Mouse (Mus musculus): ENCODE measurements around the gene Clps. TPM values are rescaled to one million over a fixed set of nuclear protein-coding genes. Genes with fewer than 3 reads are reported as not detected.
"Not testable (repeated sequence)": the region's sequence is repeated elsewhere in the genome, so short reads cannot be mapped to it uniquely, and the experiment has no call there.

The Clps gene
- total RNA-seq, 2 experiments from 2014 or later, result not detected

GRCm38 (mm10) chr17:28554021-28554420, 6.5 kb downstream of the Clps start:
- DNase-seq (ENCODE audit: extremely low spot score in 1 of 2, low spot score in 1 of 2), result not testable (repeated sequence)

GRCm38 (mm10) chr17:28553040-28553793, 7.3 kb downstream of the Clps start:
- peak; percentile 62 to 77 for DNase-seq (ENCODE audit: extremely low spot score in 1 of 2, low spot score in 1 of 2)

- no peak for DNase-seq (ENCODE audit: extremely low spot score in 1 of 2, low spot score in 1 of 2)
Measured at GRCm38 (mm10) chr17:28549111-28549510, 11.5 kb downstream of the Clps start, which contains the start of gene Clpsl2. TSS of gene Clpsl2 (plus strand) at chr17:28549411.

- no peak for DNase-seq (ENCODE audit: extremely low spot score in 1 of 2, low spot score in 1 of 2)
Measured at GRCm38 (mm10) chr17:28548550-28548949, 12.0 kb downstream of the Clps start.

GRCm38 (mm10) chr17:28546925-28547324, 13.6 kb downstream of the Clps start:
- DNase-seq (ENCODE audit: extremely low spot score in 1 of 2, low spot score in 1 of 2), result no peak

GRCm38 (mm10) chr17:28537881-28538280, 22.7 kb downstream of the Clps start:
- no peak for DNase-seq (ENCODE audit: extremely low spot score in 1 of 2, low spot score in 1 of 2)

GRCm38 (mm10) chr17:28533327-28533726, 27.2 kb downstream of the Clps start:
- no peak for DNase-seq (ENCODE audit: extremely low spot score in 1 of 2, low spot score in 1 of 2)

- no peak for DNase-seq (ENCODE audit: extremely low spot score in 1 of 2, low spot score in 1 of 2)
Measured at GRCm38 (mm10) chr17:28532557-28532956, 28.0 kb downstream of the Clps start.

GRCm38 (mm10) chr17:28531946-28532345, 28.6 kb downstream of the Clps start:
- DNase-seq (ENCODE audit: extremely low spot score in 1 of 2, low spot score in 1 of 2), result no peak

- DNase-seq (ENCODE audit: extremely low spot score in 1 of 2, low spot score in 1 of 2), result no peak
Measured at GRCm38 (mm10) chr17:28530506-28530905, 30.1 kb downstream of the Clps start, which contains the start of gene Armc12. TSS of gene Armc12 (plus strand) at chr17:28530806.

- no peak for DNase-seq (ENCODE audit: extremely low spot score in 1 of 2, low spot score in 1 of 2)
Measured at GRCm38 (mm10) chr17:28529116-28529515, 31.4 kb downstream of the Clps start.

GRCm38 (mm10) chr17:28528043-28528351, 32.6 kb downstream of the Clps start:
- DNase-seq (ENCODE audit: extremely low spot score in 1 of 2, low spot score in 1 of 2), result peak; percentile 80 to 90

GRCm38 (mm10) chr17:28527184-28528042, 33.2 kb downstream of the Clps start:
- DNase-seq (ENCODE audit: extremely low spot score in 1 of 2, low spot score in 1 of 2), result no peak

- DNase-seq (ENCODE audit: extremely low spot score in 1 of 2, low spot score in 1 of 2), result no peak
Measured at GRCm38 (mm10) chr17:28524831-28525430, 35.6 kb downstream of the Clps start.

- DNase-seq (ENCODE audit: extremely low spot score in 1 of 2, low spot score in 1 of 2), result no peak
Measured at GRCm38 (mm10) chr17:28524009-28524695, 36.4 kb downstream of the Clps start.

GRCm38 (mm10) chr17:28523355-28524008, 37.1 kb downstream of the Clps start:
- DNase-seq (ENCODE audit: extremely low spot score in 1 of 2, low spot score in 1 of 2), result no peak

GRCm38 (mm10) chr17:28522623-28523354, 37.8 kb downstream of the Clps start:
- DNase-seq (ENCODE audit: extremely low spot score in 1 of 2, low spot score in 1 of 2), result peak; percentile 87 to 89

- DNase-seq (ENCODE audit: extremely low spot score in 1 of 2, low spot score in 1 of 2), result no peak
Measured at GRCm38 (mm10) chr17:28521920-28522319, 38.6 kb downstream of the Clps start.

- no peak for DNase-seq (ENCODE audit: extremely low spot score in 1 of 2, low spot score in 1 of 2)
Measured at GRCm38 (mm10) chr17:28521071-28521726, 39.4 kb downstream of the Clps start.
